Mouse (Mus musculus) heart, postnatal 0 days (tissue): Measurements from ENCODE around the gene Cnpy2. TPM values are rescaled to one million over a fixed set of nuclear protein-coding genes. Genes with fewer than 3 reads are reported as not detected.
A peak's percentile ranks its signal among the peaks of the same experiment; 100 is the strongest.
"Not testable (repeated sequence)": the region's sequence is repeated elsewhere in the genome, so short reads cannot be mapped to it uniquely, and the experiment has no call there.

Source experiments
- ATAC-seq: fragments of 200-750 bp; cut with Nextera tagmentation; 2 replicates; pipeline ENCODE4 v1.8.0; 2017; ENCODE audit warnings: low read depth, moderate number of reproducible peaks, moderate library complexity; ENCODE audit not compliant: insufficient read depth
- DNase-seq: peaks from one replicate; pipeline ENCODE4 v3.0.0-alpha.2; 2016; ENCODE audit warnings: low spot score
- H3K27ac ChIP-seq: fragments of 300-500 bp; sonication (generic); 2 replicates; pipeline ENCODE4 v1.5.1; 2014; ENCODE audit warnings: low read depth, mild to moderate bottlenecking
- H3K27me3 ChIP-seq: fragments of 300-500 bp; sonication (generic); 2 replicates; pipeline ENCODE4 v1.6.1; 2014; ENCODE audit warnings: low read length, mixed read lengths; ENCODE audit not compliant: control insufficient read depth, insufficient read depth
- H3K36me3 ChIP-seq: fragments of 300-500 bp; sonication (generic); replicated peaks from 2 replicates; pipeline ENCODE4 v1.6.1; 2014; ENCODE audit warnings: low read length, mixed read lengths; ENCODE audit not compliant: control insufficient read depth, insufficient read depth
- H3K4me1 ChIP-seq: fragments of 300-500 bp; sonication (generic); 2 replicates; pipeline ENCODE4 v1.6.1; 2014; ENCODE audit warnings: antibody characterized with exemption; ENCODE audit not compliant: control insufficient read depth, insufficient read depth
- H3K4me2 ChIP-seq: fragments of 300-500 bp; sonication (generic); 2 replicates; pipeline ENCODE4 v1.6.1; 2014; ENCODE audit warnings: low read depth, mild to moderate bottlenecking, low read length, moderate library complexity
- H3K4me3 ChIP-seq: fragments of 300-500 bp; sonication (generic); 2 replicates; pipeline ENCODE4 v1.5.1; 2014; ENCODE audit warnings: low read depth, low read length
- H3K9ac ChIP-seq: fragments of 300-500 bp; sonication (generic); replicated peaks from 2 replicates; pipeline ENCODE4 v1.6.1; 2014; ENCODE audit warnings: low read depth, low read length, mixed read lengths
- H3K9me3 ChIP-seq: fragments of 300-500 bp; sonication (generic); replicated peaks from 2 replicates; pipeline ENCODE4 v1.6.1; 2016; ENCODE audit warnings: low read length; ENCODE audit not compliant: control insufficient read depth
- CTCF ChIP-seq: IDR thresholded peaks from 2 replicates; pipeline ENCODE4 v1.5.1; 2016; ENCODE audit warnings: antibody characterized with exemption, control low read depth, low read depth
- EP300 ChIP-seq: IDR thresholded peaks from 2 replicates; pipeline ENCODE4 v1.6.1; 2016; ENCODE audit warnings: antibody characterized with exemption, low read depth
- WGBS: fragments of 180-500 bp; shearing (Covaris S2); extraction: QIAGEN DNeasy Blood & Tissue Kit; methylation state at CpG from one replicate; pipeline ENCODE4 v1.1.7; 2014; 5-methylcytosine and 5-hydroxymethylcytosine counted together
- polyA plus RNA-seq: library from polyadenylated mRNA; unstranded; fragments of >200 nt; fragmentation: Nextera tagmentation; extraction: Ambion mirVana; gene quantifications from 2 replicates; pipeline ENCODE4 v1.2.1, GENCODE M21; 2015
- total RNA-seq: library from RNA; depleted of rRNA; stranded (reverse); fragments of >200 nt; gene quantifications from 2 replicates; pipeline ENCODE4 v1.2.3, GENCODE M21; 2014; ENCODE audit warnings: low replicate concordance; rRNA removed

Gene Cnpy2
- total RNA-seq (24.7 and 49.9 TPM in 2 replicates), polyA plus RNA-seq (170 and 190 TPM in 2 replicates)

DNA sequence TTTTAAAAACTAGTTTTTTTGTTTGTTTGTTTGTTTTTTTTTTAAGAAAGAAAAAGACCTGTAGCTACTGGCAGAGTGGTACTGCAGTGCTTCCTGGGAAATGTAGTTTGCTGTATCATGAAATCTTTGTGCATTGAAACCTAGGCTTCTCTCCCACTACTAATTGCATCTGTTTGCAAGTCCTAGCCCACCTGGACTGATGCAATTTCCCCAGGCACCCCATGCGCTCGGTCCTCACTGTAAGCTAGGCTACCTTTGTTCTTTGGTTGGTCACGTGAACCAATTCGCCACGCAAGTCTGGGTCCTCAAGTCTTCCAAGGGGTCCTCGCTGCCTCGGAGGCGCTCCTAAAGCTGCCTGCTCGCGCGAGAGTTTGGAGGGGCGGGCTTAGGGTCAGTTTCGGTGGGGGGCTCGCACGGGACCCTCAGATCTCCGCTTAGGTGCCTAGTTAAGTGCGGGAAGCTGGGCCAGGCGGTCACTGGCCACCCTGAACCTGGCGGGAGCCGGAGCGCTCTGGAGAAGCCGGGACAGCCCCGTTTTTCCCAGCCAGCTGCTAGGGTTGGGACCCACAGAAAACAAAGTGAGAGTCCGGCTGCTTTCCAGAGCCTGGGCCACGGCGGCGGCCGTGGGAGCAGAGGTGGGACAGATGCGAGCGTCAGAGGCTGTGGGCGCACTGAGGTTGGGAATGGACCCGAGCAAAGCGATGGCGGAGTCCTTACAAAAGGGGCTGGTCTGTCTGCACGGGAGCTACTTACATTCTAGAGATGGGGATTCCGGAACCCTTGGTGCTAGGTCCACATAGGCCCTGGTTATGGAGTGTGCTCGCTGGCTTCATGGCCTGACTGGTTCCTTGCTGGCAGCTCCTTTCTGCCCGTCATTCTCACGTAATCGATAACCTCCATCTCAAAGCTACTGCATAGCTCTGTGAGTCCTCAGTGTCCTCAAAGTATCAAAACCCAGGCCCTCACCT, at the start of gene Cnpy2:
Gene Cnpy2, plus strand, starts transcription at position 319 of the 968 bp plus-strand sequence.
- H3K4me1 ChIP-seq, result peaks cover 12% of the 10 kb centered on the region
- no peaks in the 10 kb centered on the region for H3K9me3 ChIP-seq
- TF ChIP-seq CTCF, result no peak
- peak; percentile 60 for TF ChIP-seq EP300
- H3K4me2 ChIP-seq, result peak within 1 kb of the TSS; percentile 83
- H3K4me3 ChIP-seq, result peak within 1 kb of the TSS; percentile 82
- DNase-seq (peak; percentile 88), ATAC-seq (peak; percentile 89)
- peaks cover 55% of the 10 kb centered on the region for H3K36me3 ChIP-seq
- peak within 1 kb of the TSS; percentile 89 for H3K9ac ChIP-seq
- WGBS, result 1% methylated on average over 40 of the region's 40 CpGs
- H3K27ac ChIP-seq, result peak within 1 kb of the TSS; percentile 89
- H3K27me3 ChIP-seq, result no peaks in the 10 kb centered on the region

DNA sequence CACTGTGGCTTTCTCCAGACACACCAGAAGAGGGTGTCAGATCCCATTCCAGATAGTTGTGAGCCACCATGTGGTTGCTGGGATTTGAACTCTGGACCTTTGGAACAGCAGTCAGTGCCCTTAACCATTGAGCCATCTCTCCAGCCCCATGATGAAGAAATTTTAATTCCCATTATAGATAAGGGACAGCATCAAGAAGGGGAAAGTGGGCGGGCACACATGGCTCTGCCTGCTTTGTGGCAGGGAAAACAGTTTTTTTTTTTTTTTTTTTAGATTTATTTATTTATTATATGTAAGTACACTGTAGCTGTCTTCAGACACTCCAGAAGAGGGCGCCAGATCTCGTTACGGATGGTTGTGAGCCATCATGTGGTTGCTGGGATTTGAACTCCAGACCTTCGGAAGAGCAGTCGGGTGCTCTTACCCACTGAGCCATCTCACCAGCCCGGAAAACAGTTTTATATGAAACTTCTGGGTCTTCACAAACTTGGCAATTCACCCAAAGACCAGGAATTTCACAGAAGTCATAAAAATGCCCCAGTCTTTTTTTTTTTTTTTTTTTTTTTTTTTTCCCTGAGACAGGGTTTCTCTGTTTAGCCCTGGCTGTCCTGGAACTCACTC, 49.3 kb upstream of the Cnpy2 start:
- ATAC-seq, H3K4me2 ChIP-seq, H3K27ac ChIP-seq, DNase-seq, H3K9ac ChIP-seq, H3K9me3 ChIP-seq, H3K4me1 ChIP-seq, H3K27me3 ChIP-seq, H3K4me3 ChIP-seq: not testable (repeated sequence)
- peaks cover 17% of the 10 kb centered on the region for H3K36me3 ChIP-seq
- 95% methylated on average over 3 of the region's 7 CpGs for WGBS

DNA sequence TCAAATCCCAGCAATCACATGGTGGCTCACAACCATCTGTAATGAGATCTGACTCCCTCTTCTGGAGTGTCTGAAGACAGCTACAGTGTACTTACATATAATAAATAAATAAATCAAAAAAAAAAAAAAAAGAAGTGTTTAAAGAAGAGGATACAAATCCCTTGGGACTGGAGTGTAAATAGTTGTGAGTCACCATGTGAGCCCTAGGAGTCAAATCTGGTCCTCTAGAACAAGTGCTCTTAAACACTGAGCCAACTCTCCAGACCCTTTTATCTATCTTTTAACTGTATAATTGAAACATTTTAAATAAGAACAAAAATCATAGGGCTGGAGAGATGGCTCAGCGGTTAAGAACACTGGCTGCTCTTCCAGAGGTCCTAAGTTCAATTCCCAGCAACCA, 46.9 kb upstream of the Cnpy2 start:
- DNase-seq, H3K9ac ChIP-seq, ATAC-seq, H3K4me2 ChIP-seq, H3K27me3 ChIP-seq, H3K4me3 ChIP-seq, H3K4me1 ChIP-seq, H3K9me3 ChIP-seq, H3K27ac ChIP-seq: not testable (repeated sequence)
- H3K36me3 ChIP-seq, result peaks cover 35% of the 10 kb centered on the region
- WGBS, result 88% methylated on average over 1 of the region's 1 CpGs

DNA sequence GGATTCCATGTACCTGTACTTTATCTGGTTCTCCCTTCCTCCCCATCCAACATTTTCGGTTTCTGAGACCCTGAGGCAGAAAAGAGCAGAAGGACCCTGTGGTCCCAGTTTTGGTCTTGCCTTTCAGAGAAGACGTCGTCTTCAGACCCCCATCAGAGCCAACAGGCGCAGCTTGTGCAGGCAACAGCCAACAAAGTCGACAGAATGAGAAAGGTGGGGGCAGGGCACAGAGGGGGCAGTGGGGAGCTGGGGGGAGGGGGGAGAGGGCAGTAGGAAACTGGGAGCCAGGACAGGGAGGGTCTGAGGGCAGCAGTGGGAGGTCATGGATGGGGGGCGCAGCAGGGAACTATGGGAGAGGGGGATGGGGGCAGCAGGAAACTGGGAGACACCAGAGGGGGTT, 44.1 kb upstream of the Cnpy2 start:
- Histone ChIP-seq H3K4me2 (no peak overlapping the region), H3K9ac (no peak overlapping the region), H3K4me1 (0 out of 2 replicates have a peak, but pooled peaks cover 3% of the 10 kb centered on the region), H3K4me3 (no peak overlapping the region), H3K9me3 (no peaks in the 10 kb centered on the region), H3K27me3 (no peaks in the 10 kb centered on the region), H3K36me3 (peaks cover 63% of the 10 kb centered on the region), H3K27ac (no peak overlapping the region)
- TF ChIP-seq CTCF, result no peak
- no peak for TF ChIP-seq EP300
- 67% methylated on average over 6 of the region's 6 CpGs for WGBS
- DNase-seq, result no peak
- no peak for ATAC-seq

DNA sequence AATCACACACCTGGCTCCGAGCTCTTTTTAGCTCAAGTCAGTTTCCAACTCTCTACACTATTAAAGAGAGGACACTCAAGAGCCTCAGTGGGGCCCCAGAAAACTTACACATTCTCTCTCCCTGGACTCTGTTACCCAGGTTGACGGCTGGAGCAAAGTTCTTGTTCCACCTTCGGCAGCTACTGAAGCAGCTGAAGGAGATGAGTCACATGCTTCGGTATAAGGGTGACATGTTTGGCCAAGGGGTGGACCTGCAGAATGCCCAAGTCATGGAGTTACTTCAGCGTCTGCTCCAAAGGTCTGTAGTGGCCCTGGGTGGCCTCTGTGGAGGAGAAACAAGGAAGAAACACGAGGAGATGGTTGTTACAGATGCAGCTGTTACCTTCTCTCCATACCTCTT, 41.3 kb upstream of the Cnpy2 start:
- no peaks in the 10 kb centered on the region for H3K9me3 ChIP-seq
- ATAC-seq, result no peak
- peaks cover 87% of the 10 kb centered on the region for H3K36me3 ChIP-seq
- DNase-seq, result no peak
- H3K27me3 ChIP-seq, result no peaks in the 10 kb centered on the region
- no peak overlapping the region for H3K9ac ChIP-seq
- no peaks in the 10 kb centered on the region for H3K4me1 ChIP-seq
- TF ChIP-seq CTCF (no peak), EP300 (no peak)
- no peak overlapping the region for H3K4me2 ChIP-seq
- no peak overlapping the region for H3K4me3 ChIP-seq
- WGBS, result 78% methylated on average over 6 of the region's 6 CpGs
- no peak overlapping the region for H3K27ac ChIP-seq
